Comparison of ENCODE assay signal across 9 mouse cellular contexts in genomic region chr11:31168831-31169160, GRCm38 (mm10). TPM values are rescaled to one million over a fixed set of nuclear protein-coding genes. Genes with fewer than 3 reads are reported as not detected.
DNase-seq lines count a peak whose midpoint lies in the region; ATAC-seq and TF ChIP-seq lines count a peak whose summit lies in the region.
"Had no signal": no experiment of that assay in that cellular context is flagged by ENCODE, and none has a peak within 500 bp of the region (broad histone marks: within the 10 kb centered on the region; RNA-seq: fewer than 3 reads in every experiment).

No protein-coding gene starts in this region.

- 0 out of 2 replicates have a peak overlapping the region, but pooled peaks have one; percentile 40 for H3K4me3 ChIP-seq in kidney, embryonic 14.5 days (ENCODE audit: low read length)
- peak overlapping the region; percentile 48 for H3K4me3 ChIP-seq in embryonic facial prominence, embryonic 13.5 days
- H3K4me3 ChIP-seq in hindbrain, embryonic 16.5 days (ENCODE audit: low read length) = peak overlapping the region; percentile 54
- H3K4me3 ChIP-seq in midbrain, postnatal 0 days (ENCODE audit: low read depth, low read length) = peak overlapping the region; percentile 44

- H3K4me1 ChIP-seq in kidney, embryonic 14.5 days (ENCODE audit: control insufficient read depth, insufficient read depth, low read length) = no peaks in the 10 kb centered on the region
- H3K4me1 ChIP-seq in embryonic facial prominence, embryonic 13.5 days = peaks cover 5% of the 10 kb centered on the region
- peaks cover 4% of the 10 kb centered on the region for H3K4me1 ChIP-seq in hindbrain, embryonic 16.5 days (ENCODE audit: control insufficient read depth, insufficient read depth, low read depth, low read length)
- H3K4me1 ChIP-seq in midbrain, postnatal 0 days (ENCODE audit: insufficient read depth, low read length) = no peaks in the 10 kb centered on the region

- WGBS in kidney, embryonic 14.5 days = 39% methylated on average over 2 of the region's 2 CpGs
- WGBS in embryonic facial prominence, embryonic 13.5 days = 38% methylated on average over 2 of the region's 2 CpGs
- WGBS in hindbrain, embryonic 16.5 days = 39% methylated on average over 2 of the region's 2 CpGs
- 35% methylated on average over 2 of the region's 2 CpGs for WGBS in midbrain, postnatal 0 days

- TF ChIP-seq CTCF in midbrain, postnatal 0 days (IDR thresholded peaks at IDR 0.05) = no peak

- no peaks in the 10 kb centered on the region for H3K27me3 ChIP-seq in kidney, embryonic 14.5 days (ENCODE audit: control insufficient read depth, insufficient read depth, low read length)
- H3K27me3 ChIP-seq in embryonic facial prominence, embryonic 13.5 days = no peaks in the 10 kb centered on the region
- H3K27me3 ChIP-seq in hindbrain, embryonic 16.5 days (replicated peaks; ENCODE audit: control insufficient read depth, insufficient read depth, low read length) = no peaks in the 10 kb centered on the region
- no peaks in the 10 kb centered on the region for H3K27me3 ChIP-seq in midbrain, postnatal 0 days (ENCODE audit: insufficient read depth, low read length)

- H3K27ac ChIP-seq in kidney, embryonic 14.5 days (ENCODE audit: low read depth, low read length) = no peak overlapping the region
- no peak overlapping the region for H3K27ac ChIP-seq in embryonic facial prominence, embryonic 13.5 days
- no peak overlapping the region for H3K27ac ChIP-seq in hindbrain, embryonic 16.5 days (ENCODE audit: low read depth, low read length)
- no peak overlapping the region for H3K27ac ChIP-seq in midbrain, postnatal 0 days (ENCODE audit: low read depth, low read length)

- H3K9me3 ChIP-seq in kidney, embryonic 14.5 days (ENCODE audit: control insufficient read depth, low read length) = no peaks in the 10 kb centered on the region
- no peaks in the 10 kb centered on the region for H3K9me3 ChIP-seq in embryonic facial prominence, embryonic 13.5 days
- no peaks in the 10 kb centered on the region for H3K9me3 ChIP-seq in hindbrain, embryonic 16.5 days (ENCODE audit: control insufficient read depth, low read length)
- no peaks in the 10 kb centered on the region for H3K9me3 ChIP-seq in midbrain, postnatal 0 days (ENCODE audit: low read length)
- H3K9me3 ChIP-seq: G1E had no signal

- no peaks in the 10 kb centered on the region for H3K36me3 ChIP-seq in kidney, embryonic 14.5 days (ENCODE audit: control insufficient read depth, insufficient read depth, low read length)
- no peaks in the 10 kb centered on the region for H3K36me3 ChIP-seq in embryonic facial prominence, embryonic 13.5 days
- no peaks in the 10 kb centered on the region for H3K36me3 ChIP-seq in hindbrain, embryonic 16.5 days (ENCODE audit: control insufficient read depth, insufficient read depth, low read length)
- H3K36me3 ChIP-seq in midbrain, postnatal 0 days (ENCODE audit: insufficient read depth, low read length) = no peaks in the 10 kb centered on the region
- H3K36me3 ChIP-seq: G1E had no signal

- DNase-seq in kidney, adult 11 months = no peak
- DNase-seq in midbrain, postnatal 0 days (ENCODE audit: low spot score) = no peak
- DNase-seq in right cerebral cortex, postnatal 25 days = no peak
- DNase-seq in cerebellum, postnatal 25 days = no peak
- DNase-seq in cerebellum, adult 9-10 months = no peak

- peak overlapping the region; percentile 61; the same call in 1 of the 2 replicates for H3K4me2 ChIP-seq in kidney, embryonic 14.5 days (replicated peaks; ENCODE audit: low read depth, low read length)
- peak overlapping the region; percentile 67 for H3K4me2 ChIP-seq in embryonic facial prominence, embryonic 13.5 days
- peak overlapping the region; percentile 65 for H3K4me2 ChIP-seq in hindbrain, embryonic 16.5 days (ENCODE audit: low read length)
- H3K4me2 ChIP-seq in midbrain, postnatal 0 days (ENCODE audit: low read depth, low read length, poor library complexity, severe bottlenecking) = peak overlapping the region; percentile 53

- ATAC-seq in kidney, embryonic 14.5 days (ENCODE audit: low FRiP score, low TSS enrichment) = no peak
- no peak for ATAC-seq in embryonic facial prominence, embryonic 13.5 days (ENCODE audit: insufficient number of reproducible peaks, insufficient read depth, low FRiP score, low TSS enrichment, low read depth)
- no peak for ATAC-seq in hindbrain, embryonic 16.5 days
- no peak for ATAC-seq in midbrain, postnatal 0 days (ENCODE audit: low FRiP score)

- no peak overlapping the region for H3K9ac ChIP-seq in kidney, embryonic 14.5 days (ENCODE audit: low read depth, low read length)
- no peak overlapping the region for H3K9ac ChIP-seq in embryonic facial prominence, embryonic 13.5 days
- peak overlapping the region; percentile 42 for H3K9ac ChIP-seq in hindbrain, embryonic 16.5 days (ENCODE audit: low read depth, low read length)
- H3K9ac ChIP-seq in midbrain, postnatal 0 days (replicated peaks; ENCODE audit: low read length, poor library complexity, severe bottlenecking) = no peak overlapping the region

RNA-seq across cellular contexts. Expression of gene Gm17332, which starts 13.5 kb away (rescaled TPM):
- polyA plus RNA-seq in kidney, embryonic 14.5 days (2014; fragmentation: Nextera tagmentation; extraction: Ambion mirVana) = not detected in 2 replicates
- polyA plus RNA-seq in embryonic facial prominence, embryonic 13.5 days (2015; fragmentation: Nextera tagmentation; extraction: Ambion mirVana) = not detected in 2 replicates
- not detected in 2 replicates for polyA plus RNA-seq in hindbrain, embryonic 16.5 days (2015; fragmentation: Nextera tagmentation; extraction: Ambion mirVana)
- total RNA-seq in midbrain, postnatal 0 days (2014; rRNA removed) = not detected in 2 replicates
- polyA plus RNA-seq in midbrain, postnatal 0 days (2015; fragmentation: Nextera tagmentation; extraction: Ambion mirVana) = not detected in 2 replicates
- total RNA-seq: G1E had no signal
- polyA plus RNA-seq: G1E had no signal
